ENCODE assay signal across 14 mouse cellular contexts in the genomic region with DNA sequence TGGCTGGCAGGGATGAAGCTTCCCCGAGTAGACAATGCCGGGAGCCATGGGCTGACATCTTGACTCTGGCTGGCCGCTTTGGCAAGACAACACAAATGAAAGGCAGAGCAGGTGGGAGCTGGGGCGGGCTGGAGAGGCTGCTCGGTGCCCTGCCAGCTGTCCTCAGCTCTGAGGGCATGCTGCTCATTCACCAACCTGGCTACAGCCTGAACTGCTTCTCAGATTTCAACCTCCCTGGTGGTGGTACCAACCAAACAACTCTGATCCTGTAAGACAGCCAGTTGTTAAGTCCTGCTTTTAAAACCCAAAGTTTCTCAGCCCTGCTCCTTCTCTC. TPM values are rescaled to one million over a fixed set of nuclear protein-coding genes. Genes with fewer than 3 reads are reported as not detected.
DNase-seq lines count a peak whose midpoint lies in the region; ATAC-seq and TF ChIP-seq lines count a peak whose summit lies in the region.
"Had no signal": no experiment of that assay in that cellular context is flagged by ENCODE, and none has a peak within 500 bp of the region (broad histone marks: within the 10 kb centered on the region; RNA-seq: fewer than 3 reads in every experiment).

No protein-coding gene starts in this region.

- peaks cover 12% of the 10 kb centered on the region for H3K4me1 ChIP-seq in cerebellum, adult 2 months (ENCODE audit: control insufficient read depth, insufficient read depth, low read length)
- no peaks in the 10 kb centered on the region for H3K4me1 ChIP-seq in neural tube, embryonic 15.5 days

- no peak overlapping the region for H3K4me3 ChIP-seq in cerebellum, adult 2 months (replicated peaks; ENCODE audit: insufficient read depth, low read depth, low read length)
- no peak overlapping the region for H3K4me3 ChIP-seq in neural tube, embryonic 15.5 days (replicated peaks)
- H3K4me3 ChIP-seq: left cerebral cortex, adult 2 months had no signal

- H3K27me3 ChIP-seq in cerebellum, adult 2 months (ENCODE audit: control insufficient read depth, insufficient read depth, low read length), result no peaks in the 10 kb centered on the region
- no peaks in the 10 kb centered on the region for H3K27me3 ChIP-seq in neural tube, embryonic 15.5 days (replicated peaks)

- TF ChIP-seq CTCF in cerebellum, adult 2 months (IDR thresholded peaks at IDR 0.05; ENCODE audit: borderline replicate concordance, insufficient read depth, low read depth, low read length), result no peak

- WGBS in cerebellum, adult 2 months, result 3% methylated on average over 5 of the region's 5 CpGs
- 42% methylated on average over 5 of the region's 5 CpGs for WGBS in neural tube, embryonic 15.5 days

- peak overlapping the region; percentile 39; the same call in 1 of the 2 replicates for H3K27ac ChIP-seq in cerebellum, adult 2 months (ENCODE audit: insufficient read depth, low read length)
- no peak overlapping the region for H3K27ac ChIP-seq in neural tube, embryonic 15.5 days (replicated peaks)
- H3K27ac ChIP-seq: left cerebral cortex, adult 2 months had no signal

- no peak for ATAC-seq in neural tube, embryonic 15.5 days (ENCODE audit: low FRiP score)

- H3K36me3 ChIP-seq in neural tube, embryonic 15.5 days, result peaks cover 16% of the 10 kb centered on the region

- peak; percentile 22 for DNase-seq in thymus, postnatal 4 days
- DNase-seq in thymus, postnatal 36 days, result no peak
- DNase-seq in cerebellum, adult 2 months, result peak; percentile 75 to 85
- DNase-seq in gastrocnemius, postnatal 10 days, result peak; percentile 47
- peak; percentile 75 for DNase-seq in skeletal muscle tissue, adult 2 months (ENCODE audit: low read depth, low spot score)
- no peak for DNase-seq in layer of hippocampus, postnatal 36 days
- no peak for DNase-seq in c-Kit-positive CD71-positive TER-119-positive erythroid progenitor cells, embryonic 14.5 days (ENCODE audit: low spot score)
- DNase-seq: adrenal gland, adult 8-10 months; kidney, postnatal 14 days had no signal

- no peak overlapping the region for H3K4me2 ChIP-seq in neural tube, embryonic 15.5 days
- H3K4me2 ChIP-seq: liver, embryonic 11.5 days had no signal

- H3K9ac ChIP-seq in neural tube, embryonic 15.5 days (replicated peaks), result no peak overlapping the region

- 0 out of 2 replicates have a peak, but pooled peaks have one; percentile 17 for TF ChIP-seq POLR2A in cerebellum, adult 2 months (IDR thresholded peaks at IDR 0.05; ENCODE audit: borderline replicate concordance, insufficient read depth, low read length)

- H3K9me3 ChIP-seq in neural tube, embryonic 15.5 days (replicated peaks), result no peaks in the 10 kb centered on the region

RNA-seq across cellular contexts. Expression of a gene that starts 7.2 kb away (rescaled TPM):
- 41.2 and 43.0 TPM in 2 replicates for polyA plus RNA-seq in cerebellum, adult 2 months (2012; rRNA removed)
- under 1 TPM; 0.20 to 0.23 TPM for total RNA-seq in gastrocnemius, postnatal 10 days (2021)
- 10 to 100 TPM; 52.8 to 54.1 TPM for total RNA-seq in layer of hippocampus, postnatal 36 days (2021)
- polyA plus RNA-seq in neural tube, embryonic 15.5 days (2015; fragmentation: Nextera tagmentation; extraction: Ambion mirVana), result 10.2 and 12.8 TPM in 2 replicates
- total RNA-seq: heart, adult 8-10 months; heart, postnatal 14 days had no signal

RNA-seq across cellular contexts. Expression of a gene that starts 22.5 kb away (rescaled TPM):
- 91.7 and 96.7 TPM in 2 replicates for polyA plus RNA-seq in cerebellum, adult 2 months (2012; rRNA removed)
- total RNA-seq in gastrocnemius, postnatal 10 days (2021), result 10 to 100 TPM; 52.1 to 55.1 TPM
- 10 to 100 TPM; 75.1 to 82.0 TPM for total RNA-seq in layer of hippocampus, postnatal 36 days (2021)
- 118 and 119 TPM in 2 replicates for polyA plus RNA-seq in neural tube, embryonic 15.5 days (2015; fragmentation: Nextera tagmentation; extraction: Ambion mirVana)

RNA-seq across cellular contexts. Expression of a gene that starts 22.6 kb away (rescaled TPM):
- polyA plus RNA-seq in cerebellum, adult 2 months (2012; rRNA removed), result 0.34 and 0.55 TPM in 2 replicates
- 1 to 10 TPM; 2.3 to 2.4 TPM for total RNA-seq in gastrocnemius, postnatal 10 days (2021)
- total RNA-seq in layer of hippocampus, postnatal 36 days (2021), result 1 to 10 TPM; 1.9 to 2.5 TPM
- 1.8 and 3.7 TPM in 2 replicates for polyA plus RNA-seq in neural tube, embryonic 15.5 days (2015; fragmentation: Nextera tagmentation; extraction: Ambion mirVana)

RNA-seq across cellular contexts. Expression of a gene that starts 25.8 kb away (rescaled TPM):
- polyA plus RNA-seq in cerebellum, adult 2 months (2012; rRNA removed), result 57.4 and 58.1 TPM in 2 replicates
- total RNA-seq in gastrocnemius, postnatal 10 days (2021), result 10 to 100 TPM; 33.8 to 39.8 TPM
- 100 to 1,000 TPM; 122 to 133 TPM for total RNA-seq in layer of hippocampus, postnatal 36 days (2021)
- 87.9 and 106 TPM in 2 replicates for polyA plus RNA-seq in neural tube, embryonic 15.5 days (2015; fragmentation: Nextera tagmentation; extraction: Ambion mirVana)

RNA-seq across cellular contexts. Expression of a gene that starts 37.7 kb away (rescaled TPM):
- polyA plus RNA-seq in cerebellum, adult 2 months (2012; rRNA removed), result 6.6 and 7.5 TPM in 2 replicates
- 1 to 10 TPM; 5.9 to 9.1 TPM for total RNA-seq in gastrocnemius, postnatal 10 days (2021)
- 1 to 10 TPM; 6.4 to 9.7 TPM for total RNA-seq in layer of hippocampus, postnatal 36 days (2021)
- 3.5 and 9.5 TPM in 2 replicates for polyA plus RNA-seq in neural tube, embryonic 15.5 days (2015; fragmentation: Nextera tagmentation; extraction: Ambion mirVana)

Comparison
In these comparisons a context has a peak if more than half of its experiments do, and no peak if none do; other contexts are left out.
1. DNase-seq: peak in thymus, postnatal 4 days (single experiment), cerebellum, adult 2 months (2 of 2), gastrocnemius, postnatal 10 days (single experiment) and skeletal muscle tissue, adult 2 months (single experiment); none in thymus, postnatal 36 days (0 of 2), layer of hippocampus, postnatal 36 days (0 of 2) and c-Kit-positive CD71-positive TER-119-positive erythroid progenitor cells, embryonic 14.5 days (single experiment).
2. RNA of a gene that starts 7.2 kb away (total RNA-seq): 52.8 to 54.1 TPM in layer of hippocampus, postnatal 36 days; 0.20 to 0.23 TPM in gastrocnemius, postnatal 10 days; every median in the first group is over 10 times any median in the second.